Mouse (Mus musculus) bone marrow, adult 2 months (tissue): Measurements from ENCODE around the gene Dhdh. TPM values are rescaled to one million over a fixed set of nuclear protein-coding genes. Genes with fewer than 3 reads are reported as not detected.
"Not testable (repeated sequence)": the region's sequence is repeated elsewhere in the genome, so short reads cannot be mapped to it uniquely, and the experiment has no call there.

Experiments used
- H3K27ac ChIP-seq: fragments of 200-500 bp; 2 replicates; pipeline ENCODE4 v1.5.1; 2012; ENCODE audit warnings: low read depth, mild to moderate bottlenecking, control low read depth, inconsistent platforms, low read length; ENCODE audit not compliant: control insufficient read depth, poor library complexity, insufficient read depth
- H3K4me1 ChIP-seq: fragments of 200-500 bp; 2 replicates; pipeline ENCODE4 v1.6.1; 2011; ENCODE audit warnings: low read length; ENCODE audit not compliant: control insufficient read depth, insufficient read depth
- H3K4me3 ChIP-seq: fragments of 200-500 bp; replicated peaks from 2 replicates; pipeline ENCODE3; 2011; ENCODE audit warnings: mild to moderate bottlenecking, low read depth, low read length, control low read depth; ENCODE audit not compliant: control insufficient read depth
- CTCF ChIP-seq: fragments of 200-500 bp; IDR thresholded peaks from 2 replicates; pipeline ENCODE4 v1.5.1; 2011; ENCODE audit warnings: low read length, control low read depth; ENCODE audit not compliant: control insufficient read depth, insufficient read depth
- POLR2A ChIP-seq: fragments of 200-500 bp; IDR thresholded peaks from 2 replicates; pipeline ENCODE4 v1.6.1; 2011; ENCODE audit warnings: low read depth, mild to moderate bottlenecking, control low read depth, low read length, borderline replicate concordance; ENCODE audit not compliant: control insufficient read depth
- WGBS: fragments of 180-500 bp; shearing (Covaris S2); methylation state at CpG from one replicate; pipeline ENCODE4 v1.1.7; 2018; 5-methylcytosine and 5-hydroxymethylcytosine counted together
- polyA plus RNA-seq: library from polyadenylated mRNA; stranded (reverse); fragments of >200 nt; gene quantifications from 2 replicates; pipeline ENCODE4 v1.2.4, GENCODE M21; 2011; ENCODE audit warnings: low replicate concordance; ENCODE audit not compliant: missing spikeins, insufficient read depth, insufficient read length

Dhdh gene
- polyA plus RNA-seq, 1 experiment = 4.8 TPM

DNA sequence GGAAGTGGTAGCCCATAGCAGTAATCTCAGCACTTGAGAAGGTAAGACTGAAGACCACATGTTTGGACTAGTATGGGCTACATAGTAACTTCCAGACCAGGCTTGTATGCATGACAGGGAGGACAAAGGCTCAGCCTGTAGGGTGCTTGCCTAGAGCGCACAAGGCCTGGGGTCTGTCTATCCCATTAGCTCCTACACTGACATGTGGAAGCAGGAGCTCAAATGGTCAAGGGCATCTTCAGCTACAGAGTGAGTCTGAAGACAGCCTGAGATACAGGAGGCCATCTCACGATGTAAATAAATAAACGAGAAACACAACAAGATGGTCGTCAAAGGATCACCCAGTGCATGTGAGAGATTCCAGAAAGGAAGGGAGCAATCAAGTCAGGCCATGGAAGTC, 26.3 kb downstream of the Dhdh start:
- Histone ChIP-seq H3K4me1 (peaks cover 1% of the 10 kb centered on the region; the same call in 1 of the 2 replicates), H3K27ac (no peak overlapping the region), H3K4me3 (no peak overlapping the region)
- WGBS = 93% methylated on average over 4 of the region's 4 CpGs
- TF ChIP-seq CTCF (no peak), POLR2A (no peak)

GRCm38 (mm10) chr7:45461781-45462180, 26.8 kb downstream of the Dhdh start:
- Histone ChIP-seq H3K4me1 (peaks cover 4% of the 10 kb centered on the region; the same call in 1 of the 2 replicates), H3K4me3 (no peak overlapping the region), H3K27ac (no peak overlapping the region)
- WGBS = 88% methylated on average over 4 of the region's 4 CpGs
- no peak for TF ChIP-seq CTCF
- TF ChIP-seq POLR2A = no peak

- no peak for TF ChIP-seq POLR2A
- no peak for TF ChIP-seq CTCF
- WGBS = 78% methylated on average over 5 of the region's 5 CpGs
- H3K4me1 ChIP-seq = peaks cover 4% of the 10 kb centered on the region; the same call in 1 of the 2 replicates
- H3K4me3 ChIP-seq = no peak overlapping the region
- peak overlapping the region; percentile 83 for H3K27ac ChIP-seq
These were observed 27.3 kb downstream of the Dhdh start for GRCm38 (mm10) chr7:45461326-45461725.

DNA sequence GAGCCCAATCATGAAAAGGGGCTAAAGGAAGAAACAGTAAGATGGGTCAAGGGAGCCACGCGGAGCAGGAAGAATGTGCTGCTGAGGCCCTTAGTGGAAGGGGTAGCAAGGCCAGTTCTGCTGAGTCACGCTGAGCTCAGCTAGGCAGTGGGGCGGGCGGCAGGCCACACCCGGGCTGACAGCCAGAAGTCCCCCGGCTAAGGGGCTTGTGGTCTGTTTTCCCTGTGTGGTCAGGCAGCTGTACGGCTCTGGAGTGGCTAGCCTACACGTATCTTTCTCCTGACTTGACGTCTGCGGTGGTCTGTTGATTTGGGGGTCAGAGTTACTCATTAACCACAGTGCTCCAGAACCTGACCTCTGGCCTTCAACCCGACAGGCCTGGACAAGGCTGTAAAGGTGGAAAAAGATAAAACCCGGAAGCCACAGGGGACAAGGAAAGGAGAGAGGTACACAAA, 27.7 kb downstream of the Dhdh start:
- WGBS = 6% methylated on average over 13 of the region's 13 CpGs
- H3K27ac ChIP-seq = peak overlapping the region; percentile 83
- TF ChIP-seq POLR2A (peak; percentile 75; the same call in 1 of the 2 replicates), CTCF (peak; percentile 14; the same call in 1 of the 2 replicates)
- H3K4me1 ChIP-seq = peaks cover 4% of the 10 kb centered on the region; the same call in 1 of the 2 replicates
- peak overlapping the region; percentile 39 for H3K4me3 ChIP-seq

DNA sequence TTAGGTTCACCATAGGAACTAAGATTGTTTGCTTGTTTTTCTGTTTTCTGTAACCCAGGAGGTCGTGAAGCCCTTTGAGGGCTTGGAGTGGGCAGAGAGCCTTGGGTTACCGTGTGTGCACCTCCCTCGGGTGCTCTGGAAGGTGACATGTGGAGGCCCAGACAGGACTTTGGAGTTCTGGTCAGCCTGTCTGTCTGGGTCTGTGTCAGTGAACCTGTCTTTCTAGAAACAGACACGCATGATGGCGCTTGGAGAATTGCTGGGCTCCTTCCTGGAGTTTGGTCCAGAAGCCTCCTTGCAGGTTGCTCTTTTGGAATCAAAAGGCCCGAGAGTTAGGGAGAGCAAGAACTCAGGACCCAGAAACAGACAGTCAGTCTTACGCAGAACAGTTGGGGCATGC, 28.2 kb downstream of the Dhdh start:
- 35% methylated on average over 7 of the region's 7 CpGs for WGBS
- Histone ChIP-seq H3K4me1 (peaks cover 4% of the 10 kb centered on the region; the same call in 1 of the 2 replicates), H3K4me3 (peak overlapping the region; percentile 48), H3K27ac (peak overlapping the region; percentile 83)
- TF ChIP-seq POLR2A (no peak), CTCF (no peak)

GRCm38 (mm10) chr7:45459564-45460140, 29.0 kb downstream of the Dhdh start, which contains the start of gene Ftl1:
Gene Ftl1 (minus strand): TSS chr7:45459884.
- H3K4me1 ChIP-seq = not testable (repeated sequence)
- peak within 1 kb of the TSS; percentile 89 for H3K27ac ChIP-seq
- peak within 1 kb of the TSS; percentile 87 for H3K4me3 ChIP-seq
- WGBS = under 1% methylated on average over 30 of the region's 37 CpGs
- peak; percentile 90 for TF ChIP-seq POLR2A

DNA sequence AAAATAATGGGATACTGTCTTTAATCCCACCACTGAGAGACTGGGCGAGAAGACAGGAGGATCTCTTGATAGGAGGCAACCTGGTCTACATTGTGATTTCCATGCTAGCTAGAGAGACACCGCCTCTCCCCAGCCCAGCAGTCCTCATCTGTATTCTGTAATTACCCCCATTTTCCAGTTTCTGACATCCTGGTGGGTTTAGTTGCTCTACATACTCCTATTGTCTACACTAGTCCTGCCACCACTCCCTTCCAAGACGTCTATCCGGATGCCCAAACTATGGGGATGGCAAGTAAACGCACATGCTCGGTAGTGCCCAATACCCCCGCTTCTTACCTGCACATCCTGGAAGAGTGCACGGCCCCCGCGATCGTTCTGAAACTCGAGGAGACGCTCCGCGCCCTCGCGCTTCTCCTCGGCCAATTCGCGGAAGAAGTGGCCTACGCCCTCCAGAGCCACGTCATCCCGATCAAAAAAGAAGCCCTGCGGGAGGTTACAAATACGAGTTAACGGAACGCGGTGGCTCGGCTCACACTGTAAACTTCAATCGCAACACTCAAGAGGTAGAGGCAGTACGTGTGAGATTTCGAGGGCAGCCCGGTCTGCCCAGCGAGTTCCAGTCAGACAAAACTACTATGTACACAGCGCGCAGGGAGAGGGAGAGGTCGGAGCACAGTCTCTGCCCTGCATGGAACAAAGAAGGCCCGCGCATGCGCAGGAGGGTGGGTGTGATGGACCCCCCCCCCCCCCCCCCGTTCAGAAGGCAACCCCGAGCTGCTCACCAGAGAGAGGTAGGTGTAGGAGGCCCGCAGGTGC, 29.6 kb downstream of the Dhdh start:
- TF ChIP-seq POLR2A = no peak
- TF ChIP-seq CTCF = no peak
- peak overlapping the region; percentile 89 for H3K27ac ChIP-seq
- WGBS = 1% methylated on average over 43 of the region's 43 CpGs
- peaks cover 4% of the 10 kb centered on the region; the same call in 1 of the 2 replicates for H3K4me1 ChIP-seq
- H3K4me3 ChIP-seq = peak overlapping the region; percentile 87
